Mouse (Mus musculus): ENCODE data around the gene Esam.

DNA sequence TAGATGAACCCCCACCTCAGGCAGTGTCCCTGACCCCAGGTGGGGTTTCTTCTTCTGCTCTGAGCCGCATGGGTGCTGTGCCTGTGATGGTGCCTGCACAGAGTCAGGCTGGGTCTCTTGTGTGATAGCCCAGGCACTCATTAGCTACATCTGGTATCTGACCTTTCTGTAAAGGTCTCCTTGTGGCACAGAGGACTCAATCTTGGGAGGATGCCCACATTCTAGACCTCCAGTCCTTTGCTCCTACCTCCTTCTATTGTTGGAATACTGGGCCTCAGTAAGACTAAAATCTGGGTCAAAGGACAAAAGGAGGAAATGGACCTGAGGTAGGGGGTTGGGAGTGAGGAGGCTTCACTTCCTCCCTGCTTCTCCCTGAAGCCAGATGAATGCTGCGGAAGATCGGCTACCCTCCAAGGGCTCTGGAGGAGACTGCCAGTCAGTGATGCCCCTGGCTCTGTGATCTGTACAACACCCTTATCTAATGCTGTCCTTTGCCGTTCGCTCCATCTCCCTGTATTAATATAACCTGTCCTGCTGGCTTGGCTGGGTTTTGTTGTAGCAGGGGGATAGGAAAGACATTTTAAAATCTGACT is 9.9 kb downstream of the Esam start:
- no peak for TF ChIP-seq CTCF (IDR thresholded peaks at IDR 0.05; ENCODE audit: borderline replicate concordance, extremely low read depth, insufficient read depth, insufficient read length)
- TF ChIP-seq POLR2A (IDR thresholded peaks at IDR 0.05; ENCODE audit: borderline replicate concordance, extremely low read depth, insufficient read depth, insufficient read length, poor library complexity, severe bottlenecking) = no peak

Data from brain, embryonic 14.5 days (tissue).